Mouse (Mus musculus) spleen, adult 2 months (tissue): ENCODE measurements around the gene Pde1c. TPM values are rescaled to one million over a fixed set of nuclear protein-coding genes. Genes with fewer than 3 reads are reported as not detected.

ENCODE experiments used
- DNase-seq, 2 experiments: peaks; one replicate each; pipeline versions ENCODE4 v3.0.0 to v3.0.0-alpha.2; 2012 to 2021; ENCODE audit warnings: low spot score in 2 of 2, low read depth in 1 of 2
- H3K27ac ChIP-seq: fragments of 200-500 bp; 2 replicates; pipeline ENCODE4 v1.5.1; 2012; ENCODE audit warnings: low read length, inconsistent platforms; ENCODE audit not compliant: insufficient read depth
- H3K27me3 ChIP-seq: fragments of 200-500 bp; 2 replicates; pipeline ENCODE4 v1.6.1; 2012; ENCODE audit warnings: mild to moderate bottlenecking, moderate library complexity, low read length, inconsistent platforms; ENCODE audit not compliant: control insufficient read depth, insufficient read depth
- H3K36me3 ChIP-seq: fragments of 200-500 bp; 2 replicates; pipeline ENCODE4 v1.6.1; 2012; ENCODE audit warnings: mild to moderate bottlenecking, low read length, inconsistent platforms; ENCODE audit not compliant: control insufficient read depth, insufficient read depth
- H3K4me1 ChIP-seq: fragments of 200-500 bp; 2 replicates; pipeline ENCODE4 v1.6.1; 2011; ENCODE audit warnings: inconsistent platforms; ENCODE audit not compliant: control insufficient read depth, insufficient read depth, insufficient read length
- H3K4me3 ChIP-seq: fragments of 200-500 bp; 2 replicates; pipeline ENCODE4 v1.5.1; 2011; ENCODE audit warnings: mild to moderate bottlenecking, inconsistent platforms; ENCODE audit not compliant: insufficient read depth, insufficient read length; ENCODE audit errors: extremely low read depth
- CTCF ChIP-seq: fragments of 200-500 bp; IDR thresholded peaks from 2 replicates; pipeline ENCODE4 v1.5.1; 2011; ENCODE audit warnings: mild to moderate bottlenecking, inconsistent platforms; ENCODE audit not compliant: insufficient read depth, insufficient read length, insufficient replicate concordance; ENCODE audit errors: extremely low read depth
- POLR2A ChIP-seq: fragments of 200-500 bp; IDR thresholded peaks from 2 replicates; pipeline ENCODE4 v1.6.1; 2011; ENCODE audit warnings: low read depth, low read length, inconsistent platforms
- WGBS: fragments of 180-500 bp; shearing (Covaris S2); methylation state at CpG from one replicate; pipeline ENCODE4 v1.1.7; 2018; 5-methylcytosine and 5-hydroxymethylcytosine counted together
- polyA plus RNA-seq: library from polyadenylated mRNA; depleted of rRNA; stranded (reverse); fragments of >200 nt; gene quantifications from 2 replicates; pipeline ENCODE4 v1.2.3, GENCODE M21; 2012

Pde1c gene
- polyA plus RNA-seq, 1 experiment = 0.08 TPM

- Histone ChIP-seq H3K4me3 (no peak overlapping the region), H3K4me1 (no peaks in the 10 kb centered on the region), H3K27ac (no peak overlapping the region), H3K27me3 (no peaks in the 10 kb centered on the region), H3K36me3 (no peaks in the 10 kb centered on the region)
- WGBS = 75% methylated on average over 2 of the region's 2 CpGs
- no peak for TF ChIP-seq POLR2A
- TF ChIP-seq CTCF = no peak
- DNase-seq = no peak
Observed at GRCm38 (mm10) chr6:56560891-56561290, 8.0 kb downstream of the Pde1c start.

- DNase-seq = no peak
- H3K36me3 ChIP-seq = no peaks in the 10 kb centered on the region
- H3K27ac ChIP-seq = no peak overlapping the region
- no peaks in the 10 kb centered on the region for H3K27me3 ChIP-seq
- H3K4me3 ChIP-seq = no peak overlapping the region
- no peaks in the 10 kb centered on the region for H3K4me1 ChIP-seq
- TF ChIP-seq POLR2A = no peak
- TF ChIP-seq CTCF = no peak
- 66% methylated on average over 2 of the region's 2 CpGs for WGBS
Observed at GRCm38 (mm10) chr6:56560474-56560888, 8.4 kb downstream of the Pde1c start.

- DNase-seq = no peak
- no peaks in the 10 kb centered on the region for H3K27me3 ChIP-seq
- no peaks in the 10 kb centered on the region for H3K36me3 ChIP-seq
- 95% methylated on average over 2 of the region's 2 CpGs for WGBS
- no peak for TF ChIP-seq POLR2A
- no peak for TF ChIP-seq CTCF
- no peak overlapping the region for H3K4me3 ChIP-seq
- H3K4me1 ChIP-seq = no peaks in the 10 kb centered on the region
- no peak overlapping the region for H3K27ac ChIP-seq
Observed at GRCm38 (mm10) chr6:56558711-56559110, 10.2 kb downstream of the Pde1c start.

- no peaks in the 10 kb centered on the region for H3K27me3 ChIP-seq
- H3K36me3 ChIP-seq = no peaks in the 10 kb centered on the region
- no peak for TF ChIP-seq POLR2A
- TF ChIP-seq CTCF = no peak
- H3K4me3 ChIP-seq = no peak overlapping the region
- H3K4me1 ChIP-seq = no peaks in the 10 kb centered on the region
- no peak for DNase-seq
- no peak overlapping the region for H3K27ac ChIP-seq
- 87% methylated on average over 3 of the region's 3 CpGs for WGBS
Observed at GRCm38 (mm10) chr6:56555848-56556247, 13.1 kb downstream of the Pde1c start.

GRCm38 (mm10) chr6:56555382-56555781 is 13.5 kb downstream of the Pde1c start:
- DNase-seq = no peak
- TF ChIP-seq POLR2A = no peak
- no peak for TF ChIP-seq CTCF

GRCm38 (mm10) chr6:56551022-56551421 is 17.9 kb downstream of the Pde1c start:
- H3K36me3 ChIP-seq = no peaks in the 10 kb centered on the region
- WGBS = 40% methylated on average over 4 of the region's 4 CpGs
- TF ChIP-seq POLR2A (no peak), CTCF (no peak)

More at GRCm38 (mm10) chr6:56555382-56555781, 13.5 kb downstream of the Pde1c start:
- H3K4me1 ChIP-seq = no peaks in the 10 kb centered on the region
- no peak overlapping the region for H3K27ac ChIP-seq
- no peak overlapping the region for H3K4me3 ChIP-seq
- H3K27me3 ChIP-seq = no peaks in the 10 kb centered on the region
- 77% methylated on average over 4 of the region's 4 CpGs for WGBS
- no peaks in the 10 kb centered on the region for H3K36me3 ChIP-seq

GRCm38 (mm10) chr6:56540247-56540646 is 28.7 kb downstream of the Pde1c start:
- WGBS = 89% methylated on average over 5 of the region's 5 CpGs
- TF ChIP-seq CTCF (no peak), POLR2A (no peak)
- Histone ChIP-seq H3K27ac (no peak overlapping the region), H3K4me1 (no peaks in the 10 kb centered on the region), H3K27me3 (no peaks in the 10 kb centered on the region), H3K4me3 (no peak overlapping the region), H3K36me3 (no peaks in the 10 kb centered on the region)
- DNase-seq = no peak

More at GRCm38 (mm10) chr6:56551022-56551421, 17.9 kb downstream of the Pde1c start:
- no peak for DNase-seq
- Histone ChIP-seq H3K27me3 (no peaks in the 10 kb centered on the region), H3K4me3 (no peak overlapping the region), H3K4me1 (no peaks in the 10 kb centered on the region), H3K27ac (no peak overlapping the region)
